Mouse (Mus musculus): Measurements from ENCODE around the gene Ago4.

DNA sequence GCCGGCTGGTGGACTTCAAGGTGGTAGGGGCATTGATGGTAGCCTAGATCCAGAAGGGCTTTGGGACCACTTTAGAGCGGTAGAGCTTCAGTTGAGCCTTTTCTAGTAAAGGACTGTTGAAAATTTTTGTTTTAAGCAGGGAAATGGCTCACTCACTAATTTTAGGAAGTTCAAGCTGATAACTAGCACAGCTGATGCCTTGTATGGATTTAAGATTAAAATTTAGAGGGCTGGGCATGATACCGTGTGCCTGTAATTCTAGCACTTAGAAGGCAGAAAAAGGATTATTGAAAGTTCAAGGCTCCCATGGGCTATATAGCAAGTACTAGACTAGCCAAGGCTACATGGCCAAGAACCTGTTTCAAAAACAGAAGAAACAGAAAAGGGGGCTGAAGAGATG, 36.5 kb upstream of the Ago4 start:
- no peak for TF ChIP-seq EP300 (optimal IDR thresholded peaks at IDR 0.05)
- no peak for TF ChIP-seq CTCF (IDR thresholded peaks at IDR 0.05; ENCODE audit: low read depth)

All from stomach, postnatal 0 days (tissue).